Mouse (Mus musculus): ENCODE data around the gene Slc7a15. TPM values are rescaled to one million over a fixed set of nuclear protein-coding genes. Genes with fewer than 3 reads are reported as not detected.

Slc7a15 gene
- total RNA-seq, 2 experiments from 2014 or later: not detected

- intact Hi-C loops (cut with DNase I): no loop called here
Measured at GRCm38 (mm10) chr12:8511037-8511882, 87.6 kb downstream of the Slc7a15 start.

GRCm38 (mm10) chr12:8510317-8510988 is 88.4 kb downstream of the Slc7a15 start:
- intact Hi-C loops (cut with DNase I): no loop called here
- DNase-seq: no peak

More at GRCm38 (mm10) chr12:8511037-8511882, 87.6 kb downstream of the Slc7a15 start:
- peak; percentile 24 to 27 for DNase-seq

GRCm38 (mm10) chr12:8509693-8510092 is 89.2 kb downstream of the Slc7a15 start:
- intact Hi-C loops (cut with DNase I): no loop called here
- DNase-seq: peak; percentile 54 to 61

- intact Hi-C loops (cut with DNase I): no loop called here
- no peak for DNase-seq
Measured at GRCm38 (mm10) chr12:8506954-8507707, 91.7 kb downstream of the Slc7a15 start.

GRCm38 (mm10) chr12:8504131-8504530 is 94.7 kb downstream of the Slc7a15 start:
- intact Hi-C loops (cut with DNase I): loop anchor here (2.0 kb wide), 1 partner anchor 43 kb away; no protein-coding TSS in a partner anchor

GRCm38 (mm10) chr12:8502546-8502945 is 96.3 kb downstream of the Slc7a15 start:
- intact Hi-C loops (cut with DNase I): loop anchor here (1.0 kb wide), 1 partner anchor 175 kb away; no protein-coding TSS in a partner anchor
- DNase-seq: peak; percentile 61 to 82

More at GRCm38 (mm10) chr12:8504131-8504530, 94.7 kb downstream of the Slc7a15 start:
- DNase-seq: no peak

- intact Hi-C loops (cut with DNase I): loop anchor here (1.0 kb wide), 1 partner anchor 174 kb away; no protein-coding TSS in a partner anchor
- peak in 1 of 2 experiments; percentile 25 for DNase-seq
Measured at GRCm38 (mm10) chr12:8501571-8502305, 97.1 kb downstream of the Slc7a15 start.

- DNase-seq: peak; percentile 48 to 57
- intact Hi-C loops (cut with DNase I): no loop called here
Measured at GRCm38 (mm10) chr12:8500597-8501570, 98.0 kb downstream of the Slc7a15 start.

GRCm38 (mm10) chr12:8499871-8500596 is 98.8 kb downstream of the Slc7a15 start, which contains the start of gene Rhob:
Rhob (minus strand) TSS chr12:8500009.
- DNase-seq: peak; percentile 96 to 99
- intact Hi-C loops (cut with DNase I): no loop called here

GRCm38 (mm10) chr12:8499001-8499870 is 99.6 kb downstream of the Slc7a15 start:
- peak; percentile 80 for DNase-seq
- intact Hi-C loops (cut with DNase I): no loop called here

- intact Hi-C loops (cut with DNase I): no loop called here
- DNase-seq: peak; percentile 62 to 63
Measured at GRCm38 (mm10) chr12:8498591-8499000, 100.3 kb downstream of the Slc7a15 start.

- intact Hi-C loops (cut with DNase I): no loop called here
- DNase-seq: peak; percentile 53 to 54
Measured at GRCm38 (mm10) chr12:8498148-8498571, 100.7 kb downstream of the Slc7a15 start.

- intact Hi-C loops (cut with DNase I): no loop called here
- DNase-seq: no peak
Measured at GRCm38 (mm10) chr12:8497314-8497706, 101.6 kb downstream of the Slc7a15 start.

GRCm38 (mm10) chr12:8496679-8497313 is 102.1 kb downstream of the Slc7a15 start:
- intact Hi-C loops (cut with DNase I): loop anchor here (1.0 kb wide), 1 partner anchor 52 kb away; no protein-coding TSS in a partner anchor
- DNase-seq: no peak

GRCm38 (mm10) chr12:8495881-8496678 is 102.8 kb downstream of the Slc7a15 start:
- DNase-seq: peak; percentile 76 to 77
- intact Hi-C loops (cut with DNase I): loop anchor here (1.0 kb wide), 1 partner anchor 52 kb away; no protein-coding TSS in a partner anchor

- intact Hi-C loops (cut with DNase I): no loop called here
Measured at GRCm38 (mm10) chr12:8494675-8495074, 104.2 kb downstream of the Slc7a15 start.

More at GRCm38 (mm10) chr12:8494675-8495074, 104.2 kb downstream of the Slc7a15 start:
- DNase-seq: peak in 1 of 2 experiments; percentile 22

All from heart, postnatal 10 days (tissue).